Mouse (Mus musculus) CD8-positive naive resting alpha-beta T cell, adult 57 days (primary cell): ENCODE measurements around the gene Adam8. TPM values are rescaled to one million over a fixed set of nuclear protein-coding genes. Genes with fewer than 3 reads are reported as not detected.

Experiments
- total RNA-seq: library from RNA; stranded (reverse); gene quantifications from one replicate; pipeline ENCODE4 v1.2.4, GENCODE M21; 2023

Adam8 gene
- total RNA-seq, result 4.5 TPM

GRCm38 (mm10) chr7:139992406-139992805 is at the start of gene Adam8:
Adam8 (minus strand) TSS chr7:139992562.

GRCm38 (mm10) chr7:140036281-140037170 is 44.2 kb upstream of the Adam8 start, which contains the start of the genes Zfp511 and Tubgcp2:
Zfp511 (plus strand) TSS chr7:140036391.
Tubgcp2 (minus strand) TSS chr7:140036669.

GRCm38 (mm10) chr7:139978278-139978892 is 14.0 kb downstream of the Adam8 start, which contains the start of gene 6430531B16Rik:
6430531B16Rik (minus strand) TSS chr7:139978755.

GRCm38 (mm10) chr7:139943674-139944281 is 48.6 kb downstream of the Adam8 start, which contains the start of gene Utf1:
Utf1 (plus strand) TSS chr7:139943789.

Other genes starting within 250 kb of the Adam8 start
- not detected for gene Adgra1, start 158.4 kb downstream of the Adam8 start, total RNA-seq
- gene Kndc1, start 97.9 kb downstream of the Adam8 start, total RNA-seq, result not detected
- not detected for gene Utf1, start 48.8 kb downstream of the Adam8 start, total RNA-seq
- gene 6430531B16Rik, start 13.8 kb downstream of the Adam8 start, total RNA-seq, result not detected
- gene Zfp511, start 43.8 kb upstream of the Adam8 start, total RNA-seq, result 34.8 TPM
- gene Tubgcp2, start 44.1 kb upstream of the Adam8 start, total RNA-seq, result 29.4 TPM
- gene Msx3, start 56.5 kb upstream of the Adam8 start, total RNA-seq, result not detected
- gene Caly, start 90.0 kb upstream of the Adam8 start, total RNA-seq, result not detected
- gene Prap1, start 100.8 kb upstream of the Adam8 start, total RNA-seq, result not detected
- gene Fuom, start 109.9 kb upstream of the Adam8 start, total RNA-seq, result 6.7 TPM
- 6.2 TPM for gene Paox, start 123.2 kb upstream of the Adam8 start, total RNA-seq
- 27.2 TPM for gene Echs1, start 123.9 kb upstream of the Adam8 start, total RNA-seq
- gene Mtg1, start 145.0 kb upstream of the Adam8 start, total RNA-seq, result 21.7 TPM
- gene Sprn, start 162.3 kb upstream of the Adam8 start, total RNA-seq, result not detected
- gene Olfr522, start 172.2 kb upstream of the Adam8 start, total RNA-seq, result not detected
- gene Olfr523, start 180.7 kb upstream of the Adam8 start, total RNA-seq, result not detected
- gene Olfr524, start 213.4 kb upstream of the Adam8 start, total RNA-seq, result not detected
- not detected for gene Cd163l1, start 225.7 kb upstream of the Adam8 start, total RNA-seq